Mouse (Mus musculus) embryonic facial prominence, embryonic 11.5 days (tissue): ENCODE measurements at regions not wholly inside any gene's neighbourhood (a gene's known extent, or its start where the extent isn't known, plus 50 kb on each side); places are given as distances from the start of the nearest gene placed in this dataset.

Experiments
- ATAC-seq: fragments of 200-750 bp; cut with Nextera tagmentation; replicated peaks from 2 replicates; pipeline ENCODE4 v1.8.0; 2017; ENCODE audit warnings: low read depth; ENCODE audit not compliant: insufficient number of reproducible peaks, low FRiP score, low TSS enrichment
- DNase-seq: peaks from one replicate; pipeline ENCODE4 v3.0.0-alpha.2; 2015; ENCODE audit warnings: low spot score
- H3K27ac ChIP-seq: fragments of 300-500 bp; sonication (generic); replicated peaks from 2 replicates; pipeline ENCODE4 v1.5.1; 2014; ENCODE audit warnings: mild to moderate bottlenecking, low read depth, low read length, control low read depth
- H3K27me3 ChIP-seq: fragments of 300-500 bp; sonication (generic); 2 replicates; pipeline ENCODE4 v1.6.1; 2014; ENCODE audit warnings: mild to moderate bottlenecking, low read length, moderate library complexity, mixed read lengths; ENCODE audit not compliant: control insufficient read depth, insufficient read depth
- H3K36me3 ChIP-seq: fragments of 300-500 bp; sonication (generic); replicated peaks from 2 replicates; pipeline ENCODE4 v1.6.1; 2014; ENCODE audit warnings: low read depth, mild to moderate bottlenecking, low read length, moderate library complexity, mixed read lengths; ENCODE audit not compliant: control insufficient read depth, insufficient read depth
- H3K4me1 ChIP-seq: fragments of 300-500 bp; sonication (generic); 2 replicates; pipeline ENCODE4 v1.6.1; 2014; ENCODE audit warnings: low read length, mixed read lengths; ENCODE audit not compliant: control insufficient read depth, insufficient read depth
- H3K4me2 ChIP-seq: fragments of 300-500 bp; sonication (generic); 2 replicates; pipeline ENCODE4 v1.6.1; 2014; ENCODE audit warnings: low read depth, mild to moderate bottlenecking, control low read depth, low read length, moderate library complexity
- H3K4me3 ChIP-seq: fragments of 300-500 bp; sonication (generic); 2 replicates; pipeline ENCODE4 v1.5.1; 2014; ENCODE audit warnings: low read depth, low read length, control low read depth
- H3K9ac ChIP-seq: fragments of 300-500 bp; sonication (generic); replicated peaks from 2 replicates; pipeline ENCODE4 v1.6.1; 2014; ENCODE audit warnings: mild to moderate bottlenecking, control low read depth, low read length
- H3K9me3 ChIP-seq: fragments of 300-500 bp; sonication (generic); replicated peaks from 2 replicates; pipeline ENCODE4 v1.6.1; 2016; ENCODE audit warnings: mild to moderate bottlenecking, low read length, inconsistent platforms, mixed read lengths; ENCODE audit not compliant: control insufficient read depth
- WGBS: fragments of 180-500 bp; shearing (Covaris S2); extraction: QIAGEN DNeasy Blood & Tissue Kit; methylation state at CpG from one replicate; pipeline ENCODE4 v1.1.7; 2014; 5-methylcytosine and 5-hydroxymethylcytosine counted together

DNA sequence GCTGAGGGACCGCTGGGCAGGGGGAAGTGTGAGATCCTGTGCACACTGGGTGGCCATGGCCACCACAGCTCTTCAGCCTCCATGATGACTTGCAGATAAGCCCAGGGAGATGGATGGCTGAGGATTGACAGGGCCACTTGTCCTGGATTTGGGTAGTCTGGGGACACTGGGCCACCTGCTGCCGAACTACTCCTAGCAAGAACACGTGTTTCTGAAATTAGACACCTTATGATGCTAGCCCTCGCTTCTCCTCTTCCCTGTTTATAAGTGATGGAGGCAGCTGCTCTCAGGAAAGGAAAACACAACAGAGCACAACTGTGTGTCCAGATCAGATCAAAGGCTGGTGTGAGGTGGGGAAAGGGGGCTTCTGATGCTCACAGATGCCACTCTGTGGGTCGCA, 64.9 kb upstream of the Tpm1 start:
- Histone ChIP-seq H3K36me3 (no peaks in the 10 kb centered on the region), H3K27ac (no peak overlapping the region), H3K27me3 (no peaks in the 10 kb centered on the region), H3K4me3 (no peak overlapping the region), H3K4me2 (no peak overlapping the region), H3K9ac (no peak overlapping the region), H3K4me1 (no peaks in the 10 kb centered on the region), H3K9me3 (no peaks in the 10 kb centered on the region)
- no peak for ATAC-seq
- WGBS: 53% methylated on average over 5 of the region's 5 CpGs
- peak; percentile 22 for DNase-seq

DNA sequence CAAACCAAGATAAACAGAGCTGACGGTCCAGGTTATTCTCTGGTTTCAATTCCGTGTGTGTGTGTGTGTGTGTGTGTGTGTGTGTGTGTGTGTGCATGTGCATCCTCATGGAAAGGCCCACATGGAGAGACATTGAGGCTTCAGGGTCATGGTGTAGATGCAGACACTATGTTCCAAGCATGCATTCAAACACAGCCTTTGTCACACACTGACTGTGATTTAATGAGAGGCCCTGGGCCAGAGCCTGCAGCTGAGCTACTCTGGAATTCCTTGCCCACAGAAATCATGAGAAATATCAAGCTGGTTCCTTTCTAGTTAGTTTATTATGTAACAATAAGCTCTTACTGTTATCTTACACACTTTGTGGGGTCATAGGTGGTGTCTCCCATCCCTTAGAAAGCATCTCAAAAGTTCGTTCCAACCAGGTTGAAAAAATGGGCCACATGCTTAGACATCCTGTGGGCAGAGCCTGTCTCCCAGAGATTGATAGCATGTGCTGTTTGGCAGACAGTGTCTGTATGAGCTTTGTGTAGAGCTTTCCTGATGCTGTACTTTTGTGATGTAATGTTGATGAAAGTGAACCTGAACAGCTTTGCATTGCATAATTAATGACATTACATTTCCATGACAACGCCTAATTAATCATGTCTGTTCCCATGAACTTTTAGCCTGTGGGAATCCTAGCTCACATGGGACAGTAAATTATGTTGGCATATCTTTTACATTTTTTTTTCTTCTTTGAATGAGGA, 62.8 kb upstream of the Tpm1 start:
- Histone ChIP-seq H3K4me3 (no peak overlapping the region), H3K4me1 (no peaks in the 10 kb centered on the region; the same call in 1 of the 2 replicates), H3K27me3 (no peaks in the 10 kb centered on the region), H3K9me3 (no peaks in the 10 kb centered on the region), H3K36me3 (no peaks in the 10 kb centered on the region), H3K9ac (no peak overlapping the region), H3K4me2 (no peak overlapping the region), H3K27ac (no peak overlapping the region)
- DNase-seq: no peak
- no peak for ATAC-seq
- 82% methylated on average over 4 of the region's 4 CpGs for WGBS

DNA sequence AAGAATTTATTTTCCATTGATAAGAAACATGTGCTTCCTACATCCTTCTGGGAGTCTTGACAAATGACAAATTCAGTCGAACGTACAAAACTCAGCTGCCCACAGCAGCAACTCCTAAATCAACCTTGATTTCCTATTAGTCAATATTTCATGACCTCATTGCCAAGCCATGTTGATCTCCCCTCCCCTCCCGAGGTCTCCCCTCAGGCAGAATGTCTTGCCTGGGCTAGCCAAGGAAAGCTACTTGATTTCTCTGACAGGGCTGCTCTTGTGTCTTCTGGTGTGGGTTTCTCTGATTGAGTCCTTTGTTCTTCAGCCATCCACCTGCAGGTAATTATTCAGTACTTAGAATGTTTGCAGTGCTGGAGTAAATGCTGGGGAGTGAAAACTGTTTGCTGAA, 58.7 kb upstream of the Tpm1 start:
- ATAC-seq: no peak
- DNase-seq: peak; percentile 72

DNA sequence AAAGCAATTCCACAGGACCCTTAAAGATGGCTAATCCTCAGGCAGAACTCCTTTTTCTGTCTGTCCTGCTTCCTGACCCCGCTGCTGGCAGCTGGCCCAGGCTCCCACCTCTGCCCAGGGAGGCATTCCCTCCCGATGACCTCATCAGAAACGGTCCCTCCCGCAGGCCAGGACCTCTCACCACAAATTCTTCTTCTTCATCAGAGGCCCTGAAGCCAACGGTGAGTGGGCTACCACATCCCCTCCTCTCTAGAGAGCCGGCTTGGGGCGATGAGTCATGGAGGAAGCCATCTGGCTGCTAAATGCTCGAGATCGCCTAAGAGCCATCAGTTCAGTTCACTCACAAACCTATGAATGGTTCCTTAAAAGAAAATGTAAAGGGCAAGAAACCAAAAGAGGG, 56.7 kb upstream of the Tpm1 start:
- WGBS: 18% methylated on average over 9 of the region's 9 CpGs
- H3K9ac ChIP-seq: no peak overlapping the region

More for the DNA sequence above, 58.7 kb upstream of the Tpm1 start:
- Histone ChIP-seq H3K27me3 (no peaks in the 10 kb centered on the region), H3K9ac (no peak overlapping the region), H3K4me2 (no peak overlapping the region), H3K4me1 (peaks cover 3% of the 10 kb centered on the region; the same call in 1 of the 2 replicates), H3K36me3 (no peaks in the 10 kb centered on the region), H3K4me3 (no peak overlapping the region), H3K9me3 (no peaks in the 10 kb centered on the region), H3K27ac (no peak overlapping the region)
- 24% methylated on average over 3 of the region's 3 CpGs for WGBS

DNA sequence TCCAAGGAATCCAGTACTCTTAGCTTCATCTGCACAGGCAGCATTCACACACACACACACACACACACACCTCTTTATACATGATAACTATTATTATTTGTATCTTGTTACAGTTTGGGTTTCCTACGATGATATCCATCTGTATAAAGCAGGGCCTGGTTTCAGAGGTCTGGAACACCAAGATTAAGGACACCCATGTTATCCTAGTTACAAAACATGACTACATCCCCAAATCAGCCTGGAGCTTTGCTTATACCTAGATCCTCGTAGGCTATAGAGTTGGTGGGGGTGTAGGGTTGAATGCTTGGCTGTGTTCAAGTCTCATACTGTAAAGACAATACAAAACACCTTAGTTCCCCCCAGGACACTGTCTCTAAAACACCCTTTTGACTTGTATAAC, 56.0 kb upstream of the Tpm1 start:
- Histone ChIP-seq H3K9ac (no peak overlapping the region), H3K36me3 (no peaks in the 10 kb centered on the region), H3K4me1 (peaks cover 5% of the 10 kb centered on the region), H3K9me3 (no peaks in the 10 kb centered on the region), H3K4me2 (no peak overlapping the region), H3K4me3 (no peak overlapping the region), H3K27me3 (no peaks in the 10 kb centered on the region), H3K27ac (no peak overlapping the region)
- ATAC-seq: no peak
- DNase-seq: no peak
- WGBS: 74% methylated on average over 2 of the region's 2 CpGs

More for the DNA sequence above, 56.7 kb upstream of the Tpm1 start:
- Histone ChIP-seq H3K27me3 (no peaks in the 10 kb centered on the region), H3K4me3 (no peak overlapping the region), H3K27ac (no peak overlapping the region), H3K36me3 (no peaks in the 10 kb centered on the region), H3K9me3 (no peaks in the 10 kb centered on the region), H3K4me2 (no peak overlapping the region), H3K4me1 (peaks cover 5% of the 10 kb centered on the region)
- no peak for ATAC-seq
- DNase-seq: peak; percentile 35

DNA sequence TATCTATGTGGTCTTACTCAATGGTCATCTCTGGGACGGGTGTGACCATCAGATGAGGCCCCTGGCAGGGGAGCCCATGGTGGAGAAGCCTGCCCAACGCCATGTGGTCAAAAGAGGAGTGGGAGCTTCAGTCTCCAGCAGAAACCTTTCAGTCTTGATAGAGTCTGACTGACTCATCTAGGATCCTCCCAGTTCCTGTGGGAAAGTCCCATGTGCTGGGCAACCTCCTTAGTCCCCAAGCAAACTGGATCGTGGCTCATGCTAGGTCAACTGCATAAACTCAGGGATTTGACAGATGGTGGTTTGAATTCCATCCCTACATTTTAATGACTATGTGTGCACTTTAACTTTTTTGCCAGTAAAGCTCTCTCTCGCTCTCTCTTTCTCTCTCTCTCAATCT, 55.4 kb upstream of the Tpm1 start:
- peaks cover 5% of the 10 kb centered on the region for H3K4me1 ChIP-seq
- no peak overlapping the region for H3K4me3 ChIP-seq
- no peak overlapping the region for H3K4me2 ChIP-seq
- H3K9me3 ChIP-seq: no peaks in the 10 kb centered on the region
- H3K27ac ChIP-seq: no peak overlapping the region
- ATAC-seq (no peak), DNase-seq (no peak)
- no peaks in the 10 kb centered on the region for H3K36me3 ChIP-seq
- no peaks in the 10 kb centered on the region for H3K27me3 ChIP-seq
- no peak overlapping the region for H3K9ac ChIP-seq
- WGBS: 86% methylated on average over 4 of the region's 4 CpGs

DNA sequence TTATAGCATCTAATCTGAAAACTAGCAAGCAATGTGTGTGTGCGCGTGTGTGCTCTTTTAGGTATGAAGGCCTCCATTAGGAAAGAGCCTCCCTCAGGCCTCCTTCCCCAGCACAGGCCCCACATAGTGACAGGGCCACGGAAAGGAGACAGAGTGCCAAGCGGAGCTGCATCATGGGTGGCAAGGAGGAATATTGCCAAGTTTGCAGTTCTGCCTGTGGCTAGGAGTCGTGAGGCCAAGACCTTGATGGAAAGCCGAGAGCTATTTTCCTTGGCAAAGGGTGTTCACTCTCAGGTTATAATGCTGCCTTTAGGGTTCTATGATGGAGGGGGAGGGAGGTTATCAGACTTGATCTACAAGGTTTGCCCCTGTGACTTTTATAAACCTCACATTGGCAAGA, 53.4 kb upstream of the Tpm1 start:
- WGBS: 68% methylated on average over 6 of the region's 6 CpGs
- Histone ChIP-seq H3K36me3 (no peaks in the 10 kb centered on the region), H3K4me3 (no peak overlapping the region), H3K4me2 (no peak overlapping the region), H3K27me3 (no peaks in the 10 kb centered on the region), H3K4me1 (peaks cover 5% of the 10 kb centered on the region), H3K27ac (no peak overlapping the region), H3K9ac (no peak overlapping the region), H3K9me3 (no peaks in the 10 kb centered on the region)
- DNase-seq: no peak
- no peak for ATAC-seq

DNA sequence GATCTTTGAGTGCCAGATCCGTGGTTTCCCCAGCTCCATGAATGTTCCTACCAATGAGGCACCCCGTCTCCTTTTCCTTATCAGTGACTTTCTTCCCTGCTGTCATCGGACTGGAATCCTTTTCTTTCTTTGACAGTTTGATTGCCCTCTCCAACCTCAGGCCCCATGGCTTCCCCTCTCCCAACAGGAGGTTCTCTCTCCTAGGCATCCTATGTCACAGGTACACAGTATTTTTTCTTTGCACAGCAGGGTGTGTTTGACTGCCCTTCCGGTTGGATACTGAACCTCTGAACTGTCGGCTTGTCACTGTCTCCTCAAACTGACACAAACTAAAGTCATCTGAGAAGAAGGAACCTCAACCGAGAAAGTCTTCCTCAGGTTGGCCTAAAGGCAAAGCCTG, 50.3 kb upstream of the Tpm1 start:
- no peak overlapping the region for H3K4me3 ChIP-seq
- DNase-seq (no peak), ATAC-seq (no peak)
- 53% methylated on average over 6 of the region's 6 CpGs for WGBS
- H3K36me3 ChIP-seq: no peaks in the 10 kb centered on the region
- peaks cover 2% of the 10 kb centered on the region for H3K4me1 ChIP-seq
- H3K27me3 ChIP-seq: no peaks in the 10 kb centered on the region
- H3K27ac ChIP-seq: no peak overlapping the region
- H3K4me2 ChIP-seq: no peak overlapping the region
- no peaks in the 10 kb centered on the region for H3K9me3 ChIP-seq
- no peak overlapping the region for H3K9ac ChIP-seq
